In the genomic region with DNA sequence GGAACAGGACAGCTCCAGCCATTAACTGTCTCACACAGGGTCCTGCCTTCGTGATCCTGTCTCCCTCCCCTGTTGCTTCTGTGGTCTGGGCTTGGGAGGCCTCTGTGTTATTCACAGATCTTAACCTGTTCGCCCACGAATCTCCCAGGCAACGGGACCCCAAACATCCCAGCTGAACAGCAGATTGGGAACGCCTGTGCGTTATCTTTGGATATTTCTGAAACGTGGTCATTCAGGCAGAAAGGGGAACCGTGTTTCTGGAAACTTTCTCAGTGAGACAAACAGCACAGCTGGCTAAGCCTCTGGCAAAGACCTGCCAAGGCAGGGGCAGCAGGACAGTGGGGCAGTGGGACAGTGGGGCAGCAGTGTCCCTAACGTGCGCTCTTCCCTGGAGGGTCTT, we compare ENCODE assay signal across 16 mouse cellular contexts. TPM values are rescaled to one million over a fixed set of nuclear protein-coding genes. Genes with fewer than 3 reads are reported as not detected.
DNase-seq lines count a peak whose midpoint lies in the region; ATAC-seq lines count a peak whose summit lies in the region.
"Had no signal": no experiment of that assay in that cellular context is flagged by ENCODE, and none has a peak within 500 bp of the region (broad histone marks: within the 10 kb centered on the region; RNA-seq: fewer than 3 reads in every experiment).

No protein-coding gene starts in this region.

- no peaks in the 10 kb centered on the region for H3K36me3 ChIP-seq in embryonic facial prominence, embryonic 13.5 days
- H3K36me3 ChIP-seq in embryonic facial prominence, embryonic 10.5 days (replicated peaks), result no peaks in the 10 kb centered on the region
- no peaks in the 10 kb centered on the region for H3K36me3 ChIP-seq in hindbrain, embryonic 10.5 days
- H3K36me3 ChIP-seq in hindbrain, embryonic 13.5 days, result no peaks in the 10 kb centered on the region
- H3K36me3 ChIP-seq in midbrain, embryonic 10.5 days, result no peaks in the 10 kb centered on the region
- no peaks in the 10 kb centered on the region for H3K36me3 ChIP-seq in midbrain, embryonic 13.5 days
- H3K36me3 ChIP-seq: liver, embryonic 15.5 days had no signal

- no peak for ATAC-seq in embryonic facial prominence, embryonic 13.5 days (ENCODE audit: insufficient number of reproducible peaks, insufficient read depth, low FRiP score, low TSS enrichment, low read depth)
- no peak for ATAC-seq in hindbrain, embryonic 13.5 days (ENCODE audit: low FRiP score)
- no peak for ATAC-seq in midbrain, embryonic 13.5 days
- no peak for ATAC-seq in frontal cortex, adult (ENCODE audit: low TSS enrichment)
- ATAC-seq: forebrain, embryonic 16.5 days had no signal

- peaks cover 14% of the 10 kb centered on the region for H3K4me1 ChIP-seq in embryonic facial prominence, embryonic 13.5 days
- peaks cover 31% of the 10 kb centered on the region for H3K4me1 ChIP-seq in embryonic facial prominence, embryonic 10.5 days
- H3K4me1 ChIP-seq in hindbrain, embryonic 10.5 days (replicated peaks), result peaks cover 30% of the 10 kb centered on the region
- peaks cover 4% of the 10 kb centered on the region; the same call in 1 of the 2 replicates for H3K4me1 ChIP-seq in hindbrain, embryonic 13.5 days (replicated peaks)
- H3K4me1 ChIP-seq in midbrain, embryonic 10.5 days, result peaks cover 35% of the 10 kb centered on the region
- H3K4me1 ChIP-seq in midbrain, embryonic 13.5 days (replicated peaks), result peaks cover 6% of the 10 kb centered on the region
- H3K4me1 ChIP-seq: liver, embryonic 15.5 days had no signal

- H3K4me2 ChIP-seq in embryonic facial prominence, embryonic 13.5 days, result no peak overlapping the region
- no peak overlapping the region for H3K4me2 ChIP-seq in hindbrain, embryonic 13.5 days
- no peak overlapping the region for H3K4me2 ChIP-seq in midbrain, embryonic 13.5 days (replicated peaks)
- H3K4me2 ChIP-seq: liver, embryonic 15.5 days had no signal

- no peak overlapping the region for H3K4me3 ChIP-seq in embryonic facial prominence, embryonic 13.5 days
- no peak overlapping the region for H3K4me3 ChIP-seq in embryonic facial prominence, embryonic 10.5 days
- H3K4me3 ChIP-seq in hindbrain, embryonic 10.5 days, result no peak overlapping the region
- no peak overlapping the region for H3K4me3 ChIP-seq in hindbrain, embryonic 13.5 days
- H3K4me3 ChIP-seq in midbrain, embryonic 10.5 days, result no peak overlapping the region
- H3K4me3 ChIP-seq in midbrain, embryonic 13.5 days (replicated peaks), result no peak overlapping the region
- H3K4me3 ChIP-seq: liver, embryonic 15.5 days had no signal

- no peak overlapping the region for H3K9ac ChIP-seq in embryonic facial prominence, embryonic 13.5 days
- no peak overlapping the region for H3K9ac ChIP-seq in hindbrain, embryonic 13.5 days
- H3K9ac ChIP-seq in midbrain, embryonic 13.5 days (replicated peaks), result no peak overlapping the region
- H3K9ac ChIP-seq: liver, embryonic 15.5 days had no signal

- 64% methylated on average over 10 of the region's 10 CpGs for WGBS in embryonic facial prominence, embryonic 13.5 days
- WGBS in embryonic facial prominence, embryonic 10.5 days, result 80% methylated on average over 10 of the region's 10 CpGs
- WGBS in hindbrain, embryonic 10.5 days, result 66% methylated on average over 10 of the region's 10 CpGs
- WGBS in hindbrain, embryonic 13.5 days, result 59% methylated on average over 10 of the region's 10 CpGs
- 70% methylated on average over 10 of the region's 10 CpGs for WGBS in midbrain, embryonic 10.5 days
- WGBS in midbrain, embryonic 13.5 days, result 51% methylated on average over 10 of the region's 10 CpGs

- H3K27ac ChIP-seq in embryonic facial prominence, embryonic 13.5 days, result 0 out of 2 replicates have a peak overlapping the region, but pooled peaks have one; percentile 28
- H3K27ac ChIP-seq in embryonic facial prominence, embryonic 10.5 days (replicated peaks), result no peak overlapping the region
- H3K27ac ChIP-seq in hindbrain, embryonic 10.5 days, result peak overlapping the region; percentile 47; the same call in 1 of the 2 replicates
- H3K27ac ChIP-seq in hindbrain, embryonic 13.5 days, result no peak overlapping the region
- peak overlapping the region; percentile 46 for H3K27ac ChIP-seq in midbrain, embryonic 10.5 days (replicated peaks)
- no peak overlapping the region for H3K27ac ChIP-seq in midbrain, embryonic 13.5 days
- H3K27ac ChIP-seq: liver, embryonic 15.5 days had no signal

- no peaks in the 10 kb centered on the region for H3K9me3 ChIP-seq in embryonic facial prominence, embryonic 13.5 days
- H3K9me3 ChIP-seq in embryonic facial prominence, embryonic 10.5 days, result no peaks in the 10 kb centered on the region
- no peaks in the 10 kb centered on the region for H3K9me3 ChIP-seq in hindbrain, embryonic 10.5 days
- no peaks in the 10 kb centered on the region for H3K9me3 ChIP-seq in hindbrain, embryonic 13.5 days
- no peaks in the 10 kb centered on the region for H3K9me3 ChIP-seq in midbrain, embryonic 10.5 days (replicated peaks)
- no peaks in the 10 kb centered on the region for H3K9me3 ChIP-seq in midbrain, embryonic 13.5 days
- H3K9me3 ChIP-seq: liver, embryonic 15.5 days had no signal

- no peak for DNase-seq in embryonic facial prominence, embryonic 10.5 days (ENCODE audit: low spot score)
- no peak for DNase-seq in hindbrain, embryonic 10.5 days (ENCODE audit: low spot score)
- no peak for DNase-seq in midbrain, embryonic 10.5 days (ENCODE audit: low spot score)
- DNase-seq in thymus, postnatal 10 days (ENCODE audit: low spot score in 2 of 2), result no peak
- DNase-seq: adrenal gland, postnatal 14 days; cerebellum, adult 8-10 months; kidney, adult 18-20 months; layer of hippocampus, postnatal 36 days; right cerebral cortex, postnatal 25 days; thymus, postnatal 25 days had no signal

- no peaks in the 10 kb centered on the region for H3K27me3 ChIP-seq in embryonic facial prominence, embryonic 13.5 days
- no peaks in the 10 kb centered on the region for H3K27me3 ChIP-seq in embryonic facial prominence, embryonic 10.5 days (replicated peaks; ENCODE audit: low read depth, poor library complexity, severe bottlenecking)
- H3K27me3 ChIP-seq in hindbrain, embryonic 10.5 days (ENCODE audit: insufficient read depth, poor library complexity, severe bottlenecking), result no peaks in the 10 kb centered on the region
- H3K27me3 ChIP-seq in hindbrain, embryonic 13.5 days, result no peaks in the 10 kb centered on the region
- peaks cover 2% of the 10 kb centered on the region; the same call in 1 of the 2 replicates for H3K27me3 ChIP-seq in midbrain, embryonic 10.5 days (ENCODE audit: low read depth, poor library complexity, severe bottlenecking)
- no peaks in the 10 kb centered on the region for H3K27me3 ChIP-seq in midbrain, embryonic 13.5 days
- H3K27me3 ChIP-seq: liver, embryonic 15.5 days had no signal

RNA-seq across cellular contexts. Expression of a gene that starts 24.3 kb away (rescaled TPM):
- 8.1 and 9.3 TPM in 2 replicates for polyA plus RNA-seq in embryonic facial prominence, embryonic 13.5 days (2015; fragmentation: Nextera tagmentation; extraction: Ambion mirVana)
- polyA plus RNA-seq in embryonic facial prominence, embryonic 10.5 days (2016; fragmentation: Nextera tagmentation; extraction: Ambion mirVana), result 4.4 and 5.2 TPM in 2 replicates
- 3.8 and 5.9 TPM in 2 replicates for polyA plus RNA-seq in hindbrain, embryonic 10.5 days (2016; fragmentation: Nextera tagmentation; extraction: Ambion mirVana)
- polyA plus RNA-seq in hindbrain, embryonic 13.5 days (2015; fragmentation: Nextera tagmentation; extraction: Ambion mirVana), result 9.5 and 12.2 TPM in 2 replicates
- polyA plus RNA-seq in midbrain, embryonic 10.5 days (2016; fragmentation: Nextera tagmentation; extraction: Ambion mirVana), result 3.6 and 4.5 TPM in 2 replicates
- polyA plus RNA-seq in midbrain, embryonic 13.5 days (2015; fragmentation: Nextera tagmentation; extraction: Ambion mirVana), result 5.5 TPM in 2 replicates

Comparison
In these comparisons a context has a peak if more than half of its experiments do, and no peak if none do; other contexts are left out.
1. H3K27ac ChIP-seq: peak in embryonic facial prominence, embryonic 13.5 days (single experiment), hindbrain, embryonic 10.5 days (single experiment) and midbrain, embryonic 10.5 days (single experiment); none in embryonic facial prominence, embryonic 10.5 days (single experiment), hindbrain, embryonic 13.5 days (single experiment) and midbrain, embryonic 13.5 days (single experiment).